Mouse (Mus musculus) gastrocnemius, postnatal 25 days (tissue): ENCODE data around the gene Idi1. TPM values are rescaled to one million over a fixed set of nuclear protein-coding genes. Genes with fewer than 3 reads are reported as not detected.
"Not testable (repeated sequence)": the region's sequence is repeated elsewhere in the genome, so short reads cannot be mapped to it uniquely, and the experiment has no call there.

Experiments used
- DNase-seq: peaks from one replicate; pipeline ENCODE4 v3.0.0; 2022
- long read RNA-seq, 2 experiments: library from polyadenylated mRNA; stranded (forward); transcript quantifications; one replicate each; pipeline ENCODE4 v2.0.0; 2021
- total RNA-seq, 2 experiments: library from RNA; stranded (reverse); gene quantifications; 1 replicate in 1 of 2; 2 replicates in 1 of 2; pipeline ENCODE4 v1.2.3; 2021

Gene Idi1
- total RNA-seq: 1 to 10 TPM; 4.5 to 5.3 TPM
- long read RNA-seq, experiment 1, transcript Idi1-201 (5 exons, 3,027 nt): major isoform, 8 of 9 reads
- long read RNA-seq, experiment 1, partial matches to known transcripts: 0 of 9 reads
- long read RNA-seq, experiment 1, other reads (novel, unspliced or antisense): 1 of 9 reads
- long read RNA-seq, experiment 2, transcript Idi1-201 (5 exons, 3,027 nt): major isoform, 7 of 8 reads
- long read RNA-seq, experiment 2, partial matches to known transcripts: 0 of 8 reads
- long read RNA-seq, experiment 2, other reads (novel, unspliced or antisense): 1 of 8 reads

GRCm38 (mm10) chr13:8885445-8886184 is at the start of gene Idi1:
Gene Idi1, plus strand, starts transcription at chr13:8885501.
- peak; percentile 94 for DNase-seq

GRCm38 (mm10) chr13:8838394-8838793 is 46.9 kb upstream of the Idi1 start:
- no peak for DNase-seq

- DNase-seq: no peak
These were observed 46.2 kb upstream of the Idi1 start for GRCm38 (mm10) chr13:8839111-8839510.

- DNase-seq: no peak
These were observed 45.4 kb upstream of the Idi1 start for GRCm38 (mm10) chr13:8839937-8840336.

- no peak for DNase-seq
These were observed 44.4 kb upstream of the Idi1 start for GRCm38 (mm10) chr13:8840941-8841340.

GRCm38 (mm10) chr13:8841846-8842245 is 43.5 kb upstream of the Idi1 start:
- not testable (repeated sequence) for DNase-seq

- DNase-seq: no peak
These were observed 43.0 kb upstream of the Idi1 start for GRCm38 (mm10) chr13:8842273-8842672.

GRCm38 (mm10) chr13:8847702-8848101 is 37.6 kb upstream of the Idi1 start:
- DNase-seq: no peak

- DNase-seq: no peak
These were observed 36.0 kb upstream of the Idi1 start for GRCm38 (mm10) chr13:8849311-8849710.

- no peak for DNase-seq
These were observed 31.9 kb upstream of the Idi1 start for GRCm38 (mm10) chr13:8853424-8853823.

- DNase-seq: no peak
These were observed 30.5 kb upstream of the Idi1 start for GRCm38 (mm10) chr13:8854769-8855168.

- DNase-seq: no peak
These were observed 26.8 kb upstream of the Idi1 start for GRCm38 (mm10) chr13:8858453-8858852.

- DNase-seq: no peak
These were observed 24.4 kb upstream of the Idi1 start for GRCm38 (mm10) chr13:8860861-8861260.

GRCm38 (mm10) chr13:8864990-8865389 is 20.3 kb upstream of the Idi1 start:
- no peak for DNase-seq

- peak; percentile 21 for DNase-seq
These were observed 18.7 kb upstream of the Idi1 start for GRCm38 (mm10) chr13:8866612-8867011.

GRCm38 (mm10) chr13:8869578-8870157 is 15.6 kb upstream of the Idi1 start:
- no peak for DNase-seq

- DNase-seq: no peak
These were observed 15.2 kb upstream of the Idi1 start for GRCm38 (mm10) chr13:8870160-8870509.

- DNase-seq: peak; percentile 87
These were observed 14.6 kb upstream of the Idi1 start for GRCm38 (mm10) chr13:8870510-8871313.

- DNase-seq: no peak
These were observed 13.9 kb upstream of the Idi1 start, which contains the start of gene Wdr37 for GRCm38 (mm10) chr13:8871314-8871962. Gene Wdr37, minus strand, starts transcription at chr13:8871909.

- DNase-seq: no peak
These were observed 11.5 kb upstream of the Idi1 start for GRCm38 (mm10) chr13:8873776-8874175.

- DNase-seq: no peak
These were observed 3.7 kb upstream of the Idi1 start for GRCm38 (mm10) chr13:8881611-8882010.

GRCm38 (mm10) chr13:8883870-8884269 is 1.4 kb upstream of the Idi1 start:
- DNase-seq: not testable (repeated sequence)
